Mouse (Mus musculus): ENCODE results near the gene Ptrh1.

- no peak for TF ChIP-seq POLR2A (IDR thresholded peaks at IDR 0.05; ENCODE audit: low read depth, low read length)
- no peak for TF ChIP-seq CTCF (IDR thresholded peaks at IDR 0.05; ENCODE audit: extremely low read depth, insufficient read length, insufficient replicate concordance, low read depth, low read length)
Measured at GRCm38 (mm10) chr2:32817589-32817988, 42.0 kb downstream of the Ptrh1 start.
